Mouse (Mus musculus) right cerebral cortex, postnatal 10 days (tissue): ENCODE measurements around the gene Gpr25.

Experiments used
- DNase-seq, 2 experiments: peaks; one replicate each; pipeline ENCODE4 v3.0.0; 2021; ENCODE audit warnings: low spot score in 2 of 2

Gene Gpr25

GRCm38 (mm10) chr1:136233892-136234594, 26.6 kb downstream of the Gpr25 start, which contains the start of gene Inava:
Gene Inava, minus strand, starts transcription at chr1:136234264.
- DNase-seq = peak; percentile 60 to 67

DNA sequence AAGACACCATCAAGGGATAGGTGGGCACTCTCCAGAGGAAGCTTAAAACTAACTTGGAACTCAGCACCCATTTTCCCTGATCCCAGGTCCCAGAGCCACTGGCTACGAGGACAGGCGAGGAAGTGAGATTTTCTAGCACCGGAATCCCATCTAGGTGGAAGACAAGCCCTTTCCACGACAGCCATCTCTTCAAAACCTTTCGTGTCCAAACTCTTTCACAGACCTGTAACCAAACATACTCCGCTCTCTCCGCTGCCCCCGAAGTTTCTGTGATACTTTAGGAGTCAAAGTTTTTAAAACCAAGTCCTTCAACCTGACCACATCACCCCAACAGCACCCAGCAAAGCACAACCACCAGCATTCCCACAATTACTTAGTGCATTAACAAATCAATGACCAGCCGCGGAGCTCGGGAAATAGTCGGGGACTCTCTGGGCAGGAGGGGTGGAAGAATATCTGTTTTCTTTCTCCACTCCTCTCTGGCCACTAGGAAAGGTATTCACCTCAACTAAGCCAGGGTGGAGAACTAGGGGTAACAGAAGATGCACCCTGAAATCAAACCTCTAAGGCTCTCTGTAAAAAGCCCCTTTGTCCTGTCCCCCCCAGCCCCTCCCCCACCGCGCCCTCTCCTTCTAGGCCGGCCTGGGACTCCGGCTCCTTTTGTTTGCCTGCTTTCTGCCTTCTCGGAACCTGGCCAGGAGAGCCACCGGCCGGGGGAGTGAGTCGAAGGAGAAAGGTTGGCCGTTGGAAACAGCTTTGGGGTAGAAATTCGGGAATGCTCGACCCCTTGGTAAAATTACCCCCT, 27.5 kb downstream of the Gpr25 start:
- peak in 1 of 2 experiments; percentile 30 for DNase-seq

DNA sequence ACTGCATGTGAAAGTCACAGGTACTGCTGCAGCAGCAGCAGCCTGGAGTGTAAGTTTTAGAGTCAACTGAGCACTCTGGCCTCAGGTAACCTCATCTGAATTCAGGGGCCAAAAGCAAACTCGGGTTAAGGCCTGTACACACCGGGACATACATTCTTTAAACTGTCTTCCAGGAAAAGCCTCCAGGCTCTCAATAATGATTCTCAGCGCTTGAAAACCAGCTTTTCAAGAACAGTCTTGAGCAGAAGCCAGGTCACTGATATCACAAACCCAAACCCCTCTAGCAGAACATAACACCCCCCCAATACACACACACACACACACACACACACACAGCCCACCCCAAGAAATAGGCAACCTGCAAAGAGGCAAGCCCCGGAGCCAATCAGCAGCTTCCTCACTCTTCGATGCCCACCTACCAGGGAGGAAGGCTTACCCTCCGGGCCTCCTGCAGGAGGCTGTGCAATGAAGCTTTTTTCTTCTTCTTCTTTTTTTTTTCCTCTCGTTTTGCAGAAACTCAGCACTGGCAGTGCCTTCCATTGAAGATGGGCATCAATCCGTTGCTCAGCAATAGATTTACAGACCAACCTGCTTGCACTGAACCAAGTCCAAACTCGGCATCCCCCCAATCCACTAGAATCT, 28.3 kb downstream of the Gpr25 start:
- DNase-seq = peak in 1 of 2 experiments; percentile 28

DNA sequence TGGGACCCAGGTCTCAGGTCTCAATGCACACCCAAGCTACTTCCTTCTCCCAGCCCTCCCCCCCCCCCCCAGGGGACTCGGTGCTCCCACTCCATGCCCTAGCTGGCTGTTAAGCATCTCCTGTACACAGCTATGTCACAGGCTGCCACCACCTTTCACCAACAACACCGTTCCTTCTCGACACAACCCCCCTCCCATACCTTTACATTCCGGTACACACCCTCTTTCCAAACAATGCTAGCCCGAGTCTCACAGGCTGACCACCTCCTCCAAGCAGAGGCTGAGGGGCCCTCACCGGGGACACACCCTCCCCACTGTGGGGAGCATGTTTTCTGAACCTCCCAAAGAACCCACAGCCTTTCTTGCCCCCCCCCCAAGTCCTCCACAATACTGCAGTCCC, 29.1 kb downstream of the Gpr25 start:
- no peak for DNase-seq

GRCm38 (mm10) chr1:136230201-136230600, 30.5 kb downstream of the Gpr25 start:
- no peak for DNase-seq

- no peak for DNase-seq
These were observed 31.7 kb downstream of the Gpr25 start for GRCm38 (mm10) chr1:136229040-136229373.

GRCm38 (mm10) chr1:136228328-136229039, 32.2 kb downstream of the Gpr25 start:
- no peak for DNase-seq

DNA sequence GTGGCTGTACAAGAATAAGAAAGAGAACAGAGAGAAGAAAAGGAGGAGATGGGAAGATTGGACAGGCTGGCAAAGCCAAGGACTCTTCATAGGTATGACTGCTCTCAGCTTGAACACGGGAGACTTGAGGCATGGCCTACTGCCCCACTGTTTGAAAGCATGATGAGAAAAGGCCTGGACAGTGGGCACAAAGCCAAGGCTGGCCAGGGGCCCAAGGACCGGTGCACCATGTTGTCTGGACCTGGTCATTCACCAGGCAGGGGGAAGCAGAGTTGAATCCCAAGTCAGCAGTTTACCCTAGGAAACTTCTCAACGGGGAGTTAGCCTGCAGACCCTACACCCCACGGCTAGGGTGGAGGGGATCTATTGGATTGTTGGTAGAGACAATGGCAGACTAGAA, 32.8 kb downstream of the Gpr25 start:
- peak; percentile 44 to 48 for DNase-seq

GRCm38 (mm10) chr1:136226626-136227025, 34.0 kb downstream of the Gpr25 start:
- DNase-seq = no peak

DNA sequence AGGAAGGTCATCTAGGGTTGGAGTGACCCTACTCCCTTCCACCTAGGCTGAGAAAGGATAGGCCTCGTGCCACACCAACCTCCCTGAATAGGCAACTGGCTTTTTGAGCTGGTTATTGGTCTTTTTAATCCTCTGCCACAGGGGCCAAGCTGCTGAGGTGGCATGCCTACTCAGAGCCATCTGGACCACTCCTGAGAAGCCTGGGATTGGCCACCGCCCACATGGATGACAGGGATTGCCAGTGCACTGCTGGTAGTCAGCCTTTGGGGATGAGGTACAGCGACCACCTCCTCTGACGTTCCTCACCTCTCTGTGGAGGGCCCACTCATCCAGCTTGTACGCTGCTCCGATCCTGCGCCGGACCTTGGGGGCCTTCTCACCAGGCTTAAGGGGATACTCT, 34.8 kb downstream of the Gpr25 start:
- no peak for DNase-seq

DNA sequence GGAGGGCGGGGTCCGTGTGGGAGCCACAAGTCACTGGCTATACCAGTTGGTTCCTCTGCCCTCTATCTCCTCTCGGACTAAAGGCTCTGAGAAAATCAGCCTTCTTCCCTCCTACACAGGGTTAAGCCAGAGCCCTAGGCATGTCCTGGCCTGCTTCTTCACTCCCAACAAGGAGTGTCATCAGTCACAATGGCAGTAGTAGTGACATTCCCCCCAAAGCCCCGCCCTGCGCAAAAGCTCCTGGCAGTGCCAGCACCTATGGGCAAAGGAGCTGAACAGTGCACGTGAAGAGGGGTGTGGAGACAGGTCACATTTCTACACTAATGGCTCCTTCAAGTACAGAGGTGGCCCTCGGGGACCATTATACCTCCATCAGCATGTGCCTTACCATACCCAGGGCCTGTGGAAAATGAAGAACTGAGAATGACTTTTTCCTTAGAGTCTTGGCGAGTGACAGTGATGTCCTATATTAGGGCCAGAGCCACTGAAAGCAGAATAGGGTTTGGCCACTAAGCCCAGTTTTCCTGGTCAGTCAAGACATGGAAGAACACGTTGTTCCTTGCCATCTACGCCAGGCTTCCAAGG, 36.8 kb downstream of the Gpr25 start:
- no peak for DNase-seq

DNA sequence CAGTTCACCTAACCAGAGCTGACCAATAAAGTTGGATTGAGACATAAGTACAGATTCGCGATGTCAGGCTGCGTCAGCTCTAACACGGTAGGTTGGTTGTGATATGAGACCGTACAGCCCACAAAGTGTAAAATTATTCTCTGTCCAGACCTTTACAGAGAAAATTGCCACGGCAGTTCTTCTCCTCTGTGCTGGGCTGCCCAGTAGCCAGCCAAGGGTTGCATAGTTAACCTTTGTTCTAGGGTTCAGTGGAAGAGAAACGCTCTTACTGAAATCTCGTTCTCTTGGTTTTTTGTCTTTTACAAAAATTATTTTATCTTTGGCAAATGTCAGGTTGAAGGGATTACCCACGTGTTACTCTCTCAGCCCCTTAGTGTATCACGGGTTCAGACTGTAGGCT, 38.3 kb downstream of the Gpr25 start:
- no peak for DNase-seq

GRCm38 (mm10) chr1:136220037-136220871, 40.4 kb downstream of the Gpr25 start:
- DNase-seq = no peak

GRCm38 (mm10) chr1:136214304-136214703, 46.4 kb downstream of the Gpr25 start:
- no peak for DNase-seq

DNA sequence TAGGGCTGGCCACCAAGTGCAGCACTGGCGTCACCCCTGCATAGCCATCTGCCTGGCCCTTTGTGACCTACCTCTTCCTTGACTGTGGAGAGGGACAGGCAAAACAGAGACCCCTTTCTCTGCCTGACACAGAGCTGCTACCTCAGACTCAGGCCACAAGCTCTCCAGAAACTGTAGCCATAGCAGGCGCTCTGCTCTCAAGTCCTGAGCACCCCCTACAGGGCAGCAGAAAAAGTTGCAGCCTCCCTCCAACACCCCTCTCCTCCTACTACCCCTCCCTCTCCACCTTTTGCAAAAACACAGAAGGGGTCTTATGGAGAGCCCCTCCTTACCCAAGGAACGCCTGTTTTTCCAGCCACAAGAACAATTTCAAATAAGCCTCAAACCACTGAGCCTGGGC, 47.9 kb downstream of the Gpr25 start, which contains the start of gene Mroh3:
Gene Mroh3 (minus strand): TSS at position 26 of the 400 bp plus-strand sequence.
- DNase-seq = peak in 1 of 2 experiments; percentile 52
